In genomic region chr2:127363282-127363652, GRCm38 (mm10) we compare ENCODE assay signal across 8 mouse cellular contexts. TPM values are rescaled to one million over a fixed set of nuclear protein-coding genes. Genes with fewer than 3 reads are reported as not detected.
DNase-seq lines count a peak whose midpoint lies in the region; ATAC-seq and TF ChIP-seq lines count a peak whose summit lies in the region.

No protein-coding gene starts in this region.

- H3K79me3 ChIP-seq in C2C12 (ENCODE audit: low read depth): no peaks in the 10 kb centered on the region

- no peaks in the 10 kb centered on the region for H3K79me2 ChIP-seq in heart, adult 2 months (replicated peaks; ENCODE audit: control insufficient read depth, insufficient read depth, low read length)
- no peaks in the 10 kb centered on the region for H3K79me2 ChIP-seq in C2C12 (ENCODE audit: control insufficient read depth, insufficient read depth)

- H3K9me3 ChIP-seq in heart, postnatal 0 days (replicated peaks; ENCODE audit: control insufficient read depth, low read length): no peaks in the 10 kb centered on the region
- H3K9me3 ChIP-seq in liver, postnatal 0 days (ENCODE audit: low read length): no peaks in the 10 kb centered on the region

- no peaks in the 10 kb centered on the region for H3K4me1 ChIP-seq in heart, adult 2 months (ENCODE audit: control insufficient read depth, insufficient read depth, low read length)
- no peaks in the 10 kb centered on the region for H3K4me1 ChIP-seq in heart, postnatal 0 days (ENCODE audit: control insufficient read depth, insufficient read depth)
- peaks cover 14% of the 10 kb centered on the region for H3K4me1 ChIP-seq in liver, postnatal 0 days (ENCODE audit: insufficient read depth)

- 1% methylated on average over 28 of the region's 28 CpGs for WGBS in heart, adult 2 months
- WGBS in heart, postnatal 0 days: under 1% methylated on average over 28 of the region's 28 CpGs
- 1% methylated on average over 27 of the region's 28 CpGs for WGBS in liver, postnatal 0 days (ENCODE audit: insufficient replicate concordance)

- DNase-seq in heart, adult 2 months: no peak
- DNase-seq in heart, adult 8-10 months (ENCODE audit: low spot score): no peak
- DNase-seq in heart, postnatal 0 days (ENCODE audit: low spot score): no peak
- no peak for DNase-seq in liver, postnatal 0 days
- DNase-seq in thymus, postnatal 0 days (ENCODE audit: low spot score): no peak
- DNase-seq in layer of hippocampus, adult 9-11 months: no peak
- DNase-seq in kidney, postnatal 4 days: no peak

- no peak for TF ChIP-seq CTCF in heart, adult 2 months (IDR thresholded peaks at IDR 0.05)
- no peak for TF ChIP-seq CTCF in C2C12 (IDR thresholded peaks at IDR 0.05; ENCODE audit: control insufficient read depth, insufficient read depth, insufficient read length)
- TF ChIP-seq CTCF in heart, postnatal 0 days (IDR thresholded peaks at IDR 0.05; ENCODE audit: low read depth): no peak
- no peak for TF ChIP-seq CTCF in liver, postnatal 0 days (IDR thresholded peaks at IDR 0.05; ENCODE audit: low read depth)

- intact Hi-C loops in heart, adult 2 months (cut with DNase I): loop anchor here (2.0 kb wide), 1 partner anchor 92 kb away; no protein-coding TSS in a partner anchor

- no peaks in the 10 kb centered on the region for H3K36me3 ChIP-seq in heart, adult 2 months (ENCODE audit: control insufficient read depth, insufficient read depth, low read length)
- H3K36me3 ChIP-seq in C2C12 (ENCODE audit: control insufficient read depth, insufficient read depth): no peaks in the 10 kb centered on the region
- H3K36me3 ChIP-seq in heart, postnatal 0 days (replicated peaks; ENCODE audit: control insufficient read depth, insufficient read depth, low read length): no peaks in the 10 kb centered on the region
- H3K36me3 ChIP-seq in liver, postnatal 0 days (replicated peaks; ENCODE audit: insufficient read depth, low read length): no peaks in the 10 kb centered on the region

- no peak for TF ChIP-seq POLR2A in heart, adult 2 months (IDR thresholded peaks at IDR 0.05; ENCODE audit: insufficient read depth, low read depth, low read length)

- H3ac ChIP-seq in C2C12 (ENCODE audit: control insufficient read depth, insufficient read length, low read depth): peak overlapping the region; percentile 18

- peak overlapping the region; percentile 48 for H3K27ac ChIP-seq in heart, adult 2 months
- H3K27ac ChIP-seq in heart, postnatal 0 days (ENCODE audit: low read depth): no peak overlapping the region
- H3K27ac ChIP-seq in liver, postnatal 0 days (ENCODE audit: low read depth): peak overlapping the region; percentile 3; the same call in 1 of the 2 replicates

- H3K27me3 ChIP-seq in heart, adult 2 months (ENCODE audit: control insufficient read depth, insufficient read depth, low read length): peaks cover 18% of the 10 kb centered on the region
- H3K27me3 ChIP-seq in C2C12 (ENCODE audit: control insufficient read depth, insufficient read depth, insufficient read length): peaks cover 64% of the 10 kb centered on the region
- H3K27me3 ChIP-seq in heart, postnatal 0 days (ENCODE audit: control insufficient read depth, insufficient read depth, low read length): peaks cover 77% of the 10 kb centered on the region
- H3K27me3 ChIP-seq in liver, postnatal 0 days (ENCODE audit: insufficient read depth, low read length): peaks cover 48% of the 10 kb centered on the region

- H3K4me2 ChIP-seq in heart, postnatal 0 days (ENCODE audit: low read depth, low read length): peak overlapping the region; percentile 71
- peak overlapping the region; percentile 82 for H3K4me2 ChIP-seq in liver, postnatal 0 days (ENCODE audit: low read depth, low read length)

- peak; percentile 19; the same call in 1 of the 2 replicates for ATAC-seq in heart, postnatal 0 days (ENCODE audit: insufficient read depth, low read depth)
- ATAC-seq in liver, postnatal 0 days: peak; percentile 7; the same call in 1 of the 2 replicates

- peak overlapping the region; percentile 29 for H3K9ac ChIP-seq in heart, adult 2 months (ENCODE audit: low read depth, low read length)
- no peak overlapping the region for H3K9ac ChIP-seq in heart, postnatal 0 days (replicated peaks; ENCODE audit: low read depth, low read length)
- peak overlapping the region; percentile 42 for H3K9ac ChIP-seq in liver, postnatal 0 days (replicated peaks)

- no peak for TF ChIP-seq EP300 in heart, adult 2 months (IDR thresholded peaks at IDR 0.05; ENCODE audit: insufficient read depth, low read depth, low read length)
- TF ChIP-seq EP300 in heart, postnatal 0 days (IDR thresholded peaks at IDR 0.05; ENCODE audit: low read depth): no peak
- TF ChIP-seq EP300 in liver, postnatal 0 days (IDR thresholded peaks at IDR 0.05; ENCODE audit: low read depth): no peak

- peak overlapping the region; percentile 39 for H3K4me3 ChIP-seq in heart, adult 2 months
- H3K4me3 ChIP-seq in C2C12 (ENCODE audit: insufficient read depth, poor library complexity, severe bottlenecking): no peak overlapping the region
- H3K4me3 ChIP-seq in heart, postnatal 0 days (ENCODE audit: low read depth, low read length): peak overlapping the region; percentile 45
- H3K4me3 ChIP-seq in liver, postnatal 0 days (ENCODE audit: low read depth, low read length): peak overlapping the region; percentile 50

TF ChIP-seq in C2C12, 6 proteins besides CTCF, POLR2A, EP300 and RAD21:
- TF ChIP-seq MAX (IDR thresholded peaks at IDR 0.05) (no peak), MYOD1 (IDR thresholded peaks at IDR 0.05; ENCODE audit: control insufficient read depth, insufficient read length, low read depth) (no peak), USF1 (IDR thresholded peaks at IDR 0.05; ENCODE audit: low read depth) (no peak), CEBPB (IDR thresholded peaks at IDR 0.05; ENCODE audit: low read depth) (no peak), FOSL1 (IDR thresholded peaks at IDR 0.05; ENCODE audit: insufficient read depth, low read length, poor library complexity, severe bottlenecking) (no peak), MYOG (IDR thresholded peaks at IDR 0.05; ENCODE audit: control insufficient read depth, extremely low read depth, insufficient read length) (no peak)

RNA-seq across cellular contexts. Expression of gene Adra2b, which starts 0.3 kb away (rescaled TPM):
- 1 to 10 TPM in 1 of 2 experiments, under 1 TPM in 1; 0.73 to 1.1 TPM for total RNA-seq in heart, adult 2 months (2021)
- polyA plus RNA-seq in heart, adult 2 months (2012; rRNA removed): 1.0 and 1.6 TPM in 2 replicates
- under 1 TPM; 0.41 to 0.78 (median 0.70) TPM for total RNA-seq in heart, adult 8-10 months (2022)
- not detected for polyA plus RNA-seq in C2C12 (2012; fragmentation: generic; extraction: Trizol)
- 1.1 and 2.0 TPM in 2 replicates for total RNA-seq in heart, postnatal 0 days (2014; rRNA removed; ENCODE audit: low replicate concordance)
- polyA plus RNA-seq in heart, postnatal 0 days (2015; fragmentation: Nextera tagmentation; extraction: Ambion mirVana): 0.67 and 0.71 TPM in 2 replicates
- 4.7 and 4.8 TPM in 2 replicates for polyA plus RNA-seq in liver, postnatal 0 days (2015; fragmentation: Nextera tagmentation; extraction: Ambion mirVana)
- 0.47 and 0.50 TPM in 2 replicates for polyA plus RNA-seq in thymus, postnatal 0 days (2015; fragmentation: Nextera tagmentation; extraction: Ambion mirVana)

RNA-seq across cellular contexts. Expression of gene Astl, which starts 24.8 kb away (rescaled TPM):
- not detected for total RNA-seq in heart, adult 2 months (2021)
- not detected in 2 replicates for polyA plus RNA-seq in heart, adult 2 months (2012; rRNA removed)
- not detected for total RNA-seq in heart, adult 8-10 months (2022)
- polyA plus RNA-seq in C2C12 (2012; fragmentation: generic; extraction: Trizol): not detected
- total RNA-seq in heart, postnatal 0 days (2014; rRNA removed; ENCODE audit: low replicate concordance): not detected in 2 replicates
- not detected in 2 replicates for polyA plus RNA-seq in heart, postnatal 0 days (2015; fragmentation: Nextera tagmentation; extraction: Ambion mirVana)
- polyA plus RNA-seq in liver, postnatal 0 days (2015; fragmentation: Nextera tagmentation; extraction: Ambion mirVana): not detected in 2 replicates
- polyA plus RNA-seq in thymus, postnatal 0 days (2015; fragmentation: Nextera tagmentation; extraction: Ambion mirVana): 0.14 and 0.39 TPM in 2 replicates

RNA-seq across cellular contexts. Expression of gene Dusp2, which starts 27.3 kb away (rescaled TPM):
- under 1 TPM; 0.44 to 0.45 TPM for total RNA-seq in heart, adult 2 months (2021)
- 0.97 and 1.1 TPM in 2 replicates for polyA plus RNA-seq in heart, adult 2 months (2012; rRNA removed)
- total RNA-seq in heart, adult 8-10 months (2022): 1 to 10 TPM in 2 of 4 experiments, under 1 TPM in 2; 0.27 to 1.6 (median 0.69) TPM
- polyA plus RNA-seq in C2C12 (2012; fragmentation: generic; extraction: Trizol): 13.9 TPM
- total RNA-seq in heart, postnatal 0 days (2014; rRNA removed; ENCODE audit: low replicate concordance): 6.8 and 13.8 TPM in 2 replicates
- 5.1 and 7.3 TPM in 2 replicates for polyA plus RNA-seq in heart, postnatal 0 days (2015; fragmentation: Nextera tagmentation; extraction: Ambion mirVana)
- polyA plus RNA-seq in liver, postnatal 0 days (2015; fragmentation: Nextera tagmentation; extraction: Ambion mirVana): 5.6 and 5.9 TPM in 2 replicates
- polyA plus RNA-seq in thymus, postnatal 0 days (2015; fragmentation: Nextera tagmentation; extraction: Ambion mirVana): 145 and 188 TPM in 2 replicates
